Mouse (Mus musculus) embryonic facial prominence, embryonic 10.5 days (tissue): ENCODE data around the gene Mta3. TPM values are rescaled to one million over a fixed set of nuclear protein-coding genes. Genes with fewer than 3 reads are reported as not detected.

ENCODE experiments used
- DNase-seq: peaks from one replicate; pipeline ENCODE4 v3.0.0-alpha.2; 2017; ENCODE audit warnings: low spot score
- H3K27ac ChIP-seq: fragments of 300-500 bp; sonication (generic); replicated peaks from 2 replicates; pipeline ENCODE4 v1.5.1; 2016; ENCODE audit warnings: mild to moderate bottlenecking
- H3K27me3 ChIP-seq: fragments of 300-500 bp; sonication (generic); replicated peaks from 2 replicates; pipeline ENCODE4 v1.6.1; 2016; ENCODE audit warnings: low read depth, mild to moderate bottlenecking; ENCODE audit not compliant: poor library complexity, severe bottlenecking
- H3K36me3 ChIP-seq: fragments of 300-500 bp; sonication (generic); replicated peaks from 2 replicates; pipeline ENCODE4 v1.6.1; 2016; ENCODE audit warnings: mild to moderate bottlenecking, moderate library complexity
- H3K4me1 ChIP-seq: fragments of 300-500 bp; sonication (generic); 2 replicates; pipeline ENCODE4 v1.6.1; 2016
- H3K4me3 ChIP-seq: fragments of 300-500 bp; sonication (generic); 2 replicates; pipeline ENCODE4 v1.5.1; 2016; ENCODE audit warnings: mild to moderate bottlenecking, moderate library complexity
- H3K9me3 ChIP-seq: fragments of 300-500 bp; sonication (generic); 2 replicates; pipeline ENCODE4 v1.6.1; 2016; ENCODE audit warnings: mild to moderate bottlenecking
- WGBS: fragments of 180-500 bp; shearing (Covaris S2); methylation state at CpG from one replicate; pipeline ENCODE4 v1.1.7; 2016; 5-methylcytosine and 5-hydroxymethylcytosine counted together
- polyA plus RNA-seq: library from polyadenylated mRNA; unstranded; fragments of >200 nt; fragmentation: Nextera tagmentation; extraction: Ambion mirVana; gene quantifications from 2 replicates; pipeline ENCODE4 v1.2.1, GENCODE M21; 2016

The Mta3 gene
- polyA plus RNA-seq, result 38.4 and 40.5 TPM in 2 replicates

DNA sequence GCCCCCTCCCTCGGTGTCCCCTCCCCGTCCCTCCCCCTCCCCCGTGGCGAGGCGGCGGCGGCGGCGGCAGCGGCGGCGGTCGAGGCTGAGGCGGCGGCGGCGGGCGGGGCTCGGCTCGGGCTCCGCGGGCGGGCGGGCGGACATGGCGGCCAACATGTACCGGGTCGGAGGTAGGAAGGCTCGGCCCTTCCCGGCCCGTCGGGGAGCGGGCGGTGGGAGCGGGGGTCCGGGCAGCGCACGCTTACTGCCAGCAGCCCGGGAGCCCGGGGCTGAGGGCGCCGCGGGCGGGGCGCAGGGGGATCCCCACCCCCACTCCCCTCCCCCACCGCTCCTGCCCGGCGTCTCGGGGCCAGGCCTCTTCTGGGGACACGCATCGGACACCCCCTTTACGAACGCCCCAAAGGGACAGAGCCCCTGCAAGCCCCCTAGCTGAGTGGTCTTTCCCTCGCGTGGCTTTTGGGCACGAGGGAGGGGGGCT is at the start of gene Mta3:
TSS of gene Mta3 (plus strand) at position 48 of the 478 bp plus-strand sequence.
- peaks cover 23% of the 10 kb centered on the region for H3K4me1 ChIP-seq
- no peaks in the 10 kb centered on the region for H3K27me3 ChIP-seq
- DNase-seq, result peak; percentile 75
- H3K4me3 ChIP-seq, result peak within 1 kb of the TSS; percentile 92
- peak within 1 kb of the TSS; percentile 98 for H3K27ac ChIP-seq
- H3K9me3 ChIP-seq, result no peaks in the 10 kb centered on the region
- peaks cover 19% of the 10 kb centered on the region for H3K36me3 ChIP-seq
- WGBS, result under 1% methylated on average over 45 of the region's 56 CpGs

DNA sequence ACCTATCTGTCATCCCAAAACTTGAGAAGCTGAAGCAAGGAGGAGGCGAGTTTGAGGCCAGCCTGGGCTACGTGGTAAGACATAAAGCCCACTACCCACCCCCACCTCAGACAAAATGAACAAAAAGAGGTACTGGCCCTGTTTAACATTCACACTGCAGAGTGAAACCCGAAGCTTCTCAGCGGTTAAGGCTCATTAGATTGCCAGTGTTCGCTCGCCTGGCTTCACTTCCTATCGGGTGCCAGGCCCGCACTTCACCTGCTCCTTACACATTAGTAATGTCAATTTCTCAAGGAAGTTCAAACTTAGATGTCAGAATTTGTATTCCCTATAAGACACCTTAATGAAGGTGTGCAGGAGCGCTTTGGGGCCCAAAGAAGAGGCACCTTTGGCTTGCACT is 48.6 kb upstream of the Mta3 start:
- no peak for DNase-seq
- 71% methylated on average over 9 of the region's 9 CpGs for WGBS

GRCm38 (mm10) chr17:83658943-83659342 is 47.0 kb upstream of the Mta3 start:
- DNase-seq, result no peak
- WGBS, result 76% methylated on average over 1 of the region's 1 CpGs

More for the DNA sequence above, 48.6 kb upstream of the Mta3 start:
- Histone ChIP-seq H3K9me3 (no peaks in the 10 kb centered on the region), H3K4me1 (peaks cover 14% of the 10 kb centered on the region), H3K27ac (no peak overlapping the region), H3K36me3 (no peaks in the 10 kb centered on the region), H3K27me3 (no peaks in the 10 kb centered on the region), H3K4me3 (no peak overlapping the region)

DNA sequence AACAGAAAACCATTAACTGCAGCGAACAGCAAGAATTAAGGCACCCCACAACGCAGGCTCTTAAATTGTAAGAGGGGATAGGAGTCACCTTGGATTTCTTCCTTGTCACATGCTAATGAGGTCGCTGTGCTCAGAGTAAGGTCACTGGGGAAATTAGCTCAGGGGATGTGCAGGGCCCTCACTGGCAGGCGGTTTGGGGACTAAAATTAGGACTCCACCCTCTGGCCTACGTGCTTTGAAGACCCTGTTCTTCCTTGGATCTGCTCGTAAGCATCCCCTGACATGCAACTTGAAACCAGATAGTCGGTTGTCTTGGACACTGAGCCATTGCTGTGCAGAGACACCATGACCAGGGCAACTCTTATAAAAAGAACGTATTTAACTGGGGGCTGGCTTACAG is 41.2 kb upstream of the Mta3 start:
- WGBS, result 44% methylated on average over 8 of the region's 8 CpGs
- no peaks in the 10 kb centered on the region for H3K9me3 ChIP-seq
- DNase-seq, result no peak
- H3K36me3 ChIP-seq, result no peaks in the 10 kb centered on the region
- H3K4me1 ChIP-seq, result no peaks in the 10 kb centered on the region
- H3K27me3 ChIP-seq, result no peaks in the 10 kb centered on the region
- H3K4me3 ChIP-seq, result no peak overlapping the region
- no peak overlapping the region for H3K27ac ChIP-seq

More at GRCm38 (mm10) chr17:83658943-83659342, 47.0 kb upstream of the Mta3 start:
- H3K4me3 ChIP-seq, result no peak overlapping the region
- H3K9me3 ChIP-seq, result no peaks in the 10 kb centered on the region
- H3K27me3 ChIP-seq, result no peaks in the 10 kb centered on the region
- H3K36me3 ChIP-seq, result no peaks in the 10 kb centered on the region
- no peak overlapping the region for H3K27ac ChIP-seq
- peaks cover 14% of the 10 kb centered on the region for H3K4me1 ChIP-seq

DNA sequence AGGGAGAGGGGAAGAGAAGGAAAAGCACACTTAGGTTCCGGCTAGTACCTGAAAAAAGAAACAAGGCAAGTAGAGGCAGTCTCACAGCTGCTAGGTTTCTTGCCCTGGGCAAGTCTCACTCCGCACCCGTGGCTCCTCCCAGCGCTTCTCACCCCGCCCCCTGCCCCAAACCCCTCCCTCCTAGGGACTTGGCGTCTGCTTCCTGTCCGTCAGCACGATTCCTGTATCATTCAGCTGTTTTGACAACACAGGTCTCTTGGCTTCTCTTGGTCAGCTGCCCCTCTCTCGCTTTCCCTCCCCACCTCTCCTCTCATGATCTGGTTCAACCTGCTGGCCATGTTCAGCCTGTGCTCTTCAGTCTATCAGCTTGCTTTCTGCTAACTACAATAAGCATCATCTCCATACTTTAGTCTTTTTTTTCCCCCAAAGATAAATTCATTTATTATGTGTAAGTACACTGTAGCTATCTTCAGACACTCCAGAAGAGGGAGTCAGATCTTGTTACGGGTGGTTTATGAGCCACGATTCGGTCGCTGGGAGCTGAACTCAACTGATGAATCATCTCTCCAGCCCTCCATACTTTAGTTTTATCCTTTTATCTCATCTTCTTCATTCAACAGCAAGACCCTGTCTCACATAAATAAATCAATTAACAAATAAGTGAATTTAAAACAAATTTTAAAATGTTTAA is 39.2 kb upstream of the Mta3 start:
- H3K9me3 ChIP-seq, result no peaks in the 10 kb centered on the region
- DNase-seq, result no peak
- H3K36me3 ChIP-seq, result no peaks in the 10 kb centered on the region
- no peak overlapping the region for H3K4me3 ChIP-seq
- no peak overlapping the region for H3K27ac ChIP-seq
- no peaks in the 10 kb centered on the region for H3K27me3 ChIP-seq
- no peaks in the 10 kb centered on the region for H3K4me1 ChIP-seq
- 67% methylated on average over 13 of the region's 13 CpGs for WGBS

- H3K4me1 ChIP-seq, result no peaks in the 10 kb centered on the region
- H3K27ac ChIP-seq, result no peak overlapping the region
- DNase-seq, result no peak
- H3K27me3 ChIP-seq, result no peaks in the 10 kb centered on the region
- no peaks in the 10 kb centered on the region for H3K36me3 ChIP-seq
- 87% methylated on average over 3 of the region's 3 CpGs for WGBS
- no peaks in the 10 kb centered on the region for H3K9me3 ChIP-seq
- no peak overlapping the region for H3K4me3 ChIP-seq
Observed at GRCm38 (mm10) chr17:83667934-83668690, 37.9 kb upstream of the Mta3 start.

DNA sequence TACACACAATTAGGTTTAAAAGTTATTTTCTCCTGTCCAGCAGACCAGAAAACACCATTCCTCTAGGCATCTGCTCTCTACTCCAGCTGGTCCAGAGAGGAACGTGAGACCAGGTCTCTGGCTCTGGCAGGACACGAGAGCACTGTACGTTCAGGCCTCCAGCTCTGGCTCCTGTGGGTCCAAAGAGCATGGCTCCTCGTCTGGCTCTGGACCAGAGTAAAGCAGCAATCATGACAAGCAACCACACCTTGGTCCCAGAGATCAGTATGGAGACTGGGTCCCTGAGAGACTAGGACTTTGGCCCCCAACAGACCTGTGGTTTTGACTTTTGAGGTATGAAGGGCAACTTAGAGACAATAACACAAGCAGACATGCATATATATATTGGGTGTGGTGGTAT is 33.3 kb upstream of the Mta3 start:
- Histone ChIP-seq H3K4me1 (no peaks in the 10 kb centered on the region), H3K4me3 (no peak overlapping the region), H3K36me3 (no peaks in the 10 kb centered on the region), H3K27me3 (no peaks in the 10 kb centered on the region), H3K9me3 (no peaks in the 10 kb centered on the region), H3K27ac (no peak overlapping the region)
- no peak for DNase-seq
- 87% methylated on average over 4 of the region's 4 CpGs for WGBS

GRCm38 (mm10) chr17:83677370-83677769 is 28.6 kb upstream of the Mta3 start:
- Histone ChIP-seq H3K27ac (no peak overlapping the region), H3K4me3 (no peak overlapping the region), H3K36me3 (no peaks in the 10 kb centered on the region), H3K9me3 (no peaks in the 10 kb centered on the region), H3K4me1 (no peaks in the 10 kb centered on the region), H3K27me3 (no peaks in the 10 kb centered on the region)
- 75% methylated on average over 1 of the region's 1 CpGs for WGBS
- DNase-seq, result no peak

DNA sequence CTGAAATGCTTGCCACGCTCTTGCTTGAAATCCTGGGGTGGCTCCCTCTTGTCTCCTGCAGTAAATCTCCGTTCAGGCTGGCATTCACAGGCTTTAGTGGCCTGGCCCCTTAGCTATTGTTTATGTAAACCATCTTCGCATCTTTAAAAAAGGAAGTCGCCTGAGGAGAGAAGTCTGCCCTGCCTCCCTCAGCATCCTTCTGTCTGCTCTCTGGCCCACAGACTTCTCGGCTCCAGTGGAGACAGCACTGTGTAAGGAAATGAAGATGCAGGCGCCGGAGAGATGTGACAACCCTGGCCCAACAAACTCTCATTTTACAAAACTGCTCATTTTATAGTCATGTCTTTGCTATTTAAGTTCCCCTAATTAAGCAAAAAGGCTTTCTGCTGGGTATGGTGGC is 24.0 kb upstream of the Mta3 start:
- H3K27me3 ChIP-seq, result no peaks in the 10 kb centered on the region
- H3K9me3 ChIP-seq, result no peaks in the 10 kb centered on the region
- 59% methylated on average over 7 of the region's 7 CpGs for WGBS
- H3K4me1 ChIP-seq, result no peaks in the 10 kb centered on the region
- H3K36me3 ChIP-seq, result no peaks in the 10 kb centered on the region
- DNase-seq, result no peak
- H3K27ac ChIP-seq, result no peak overlapping the region
- H3K4me3 ChIP-seq, result no peak overlapping the region

DNA sequence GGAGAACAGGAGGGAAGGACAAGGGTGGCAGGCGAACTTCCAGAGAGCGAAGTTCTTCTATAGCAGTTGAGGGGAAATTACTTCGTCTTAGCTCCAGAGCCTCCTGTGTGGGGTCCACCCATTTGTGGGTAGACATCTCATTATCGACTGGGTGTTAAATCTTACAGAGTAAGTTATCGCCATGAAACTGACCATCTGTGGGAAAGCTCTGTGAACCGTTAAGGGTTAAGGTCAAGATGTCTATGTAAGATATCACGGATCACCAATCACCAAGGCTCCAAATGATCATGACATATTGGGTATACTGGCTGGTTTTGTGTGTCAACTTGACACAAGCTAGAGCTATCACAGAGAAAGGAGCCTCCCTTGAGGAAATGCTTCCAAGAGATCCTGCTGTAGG is 21.5 kb upstream of the Mta3 start:
- 83% methylated on average over 7 of the region's 7 CpGs for WGBS
- H3K4me3 ChIP-seq, result no peak overlapping the region
- H3K27ac ChIP-seq, result no peak overlapping the region
- no peaks in the 10 kb centered on the region for H3K4me1 ChIP-seq
- no peaks in the 10 kb centered on the region for H3K27me3 ChIP-seq
- no peaks in the 10 kb centered on the region for H3K36me3 ChIP-seq
- no peak for DNase-seq
- no peaks in the 10 kb centered on the region for H3K9me3 ChIP-seq

DNA sequence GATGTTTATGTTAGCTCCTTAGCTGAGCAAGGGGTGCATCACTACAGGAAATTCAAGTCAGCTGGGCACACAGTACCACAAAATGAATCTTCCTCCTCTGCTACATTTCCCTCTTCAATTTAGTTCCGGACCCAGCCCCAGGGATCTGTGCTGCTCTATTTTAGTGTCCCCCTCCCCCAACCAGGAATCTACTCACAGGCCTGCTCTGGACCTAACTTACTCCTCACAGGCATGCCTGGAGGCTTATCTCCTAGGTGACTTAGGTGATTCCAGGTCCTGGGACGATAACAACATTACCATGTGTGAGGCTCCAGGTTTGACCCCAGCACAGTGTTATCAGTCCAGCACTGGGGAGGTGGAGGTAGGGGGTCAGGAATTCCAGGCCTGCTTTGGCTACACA is 15.5 kb upstream of the Mta3 start:
- Histone ChIP-seq H3K27me3 (no peaks in the 10 kb centered on the region), H3K27ac (no peak overlapping the region), H3K36me3 (no peaks in the 10 kb centered on the region), H3K4me1 (peaks cover 8% of the 10 kb centered on the region; the same call in 1 of the 2 replicates), H3K4me3 (no peak overlapping the region), H3K9me3 (0 out of 2 replicates have a peak, but pooled peaks cover 5% of the 10 kb centered on the region)
- DNase-seq, result no peak
- 58% methylated on average over 2 of the region's 2 CpGs for WGBS

- Histone ChIP-seq H3K27me3 (no peaks in the 10 kb centered on the region), H3K27ac (no peak overlapping the region), H3K4me3 (no peak overlapping the region), H3K36me3 (no peaks in the 10 kb centered on the region), H3K4me1 (peaks cover 8% of the 10 kb centered on the region; the same call in 1 of the 2 replicates), H3K9me3 (0 out of 2 replicates have a peak, but pooled peaks cover 5% of the 10 kb centered on the region)
- no peak for DNase-seq
- WGBS, result 65% methylated on average over 4 of the region's 4 CpGs
Observed at GRCm38 (mm10) chr17:83691379-83691778, 14.6 kb upstream of the Mta3 start.

DNA sequence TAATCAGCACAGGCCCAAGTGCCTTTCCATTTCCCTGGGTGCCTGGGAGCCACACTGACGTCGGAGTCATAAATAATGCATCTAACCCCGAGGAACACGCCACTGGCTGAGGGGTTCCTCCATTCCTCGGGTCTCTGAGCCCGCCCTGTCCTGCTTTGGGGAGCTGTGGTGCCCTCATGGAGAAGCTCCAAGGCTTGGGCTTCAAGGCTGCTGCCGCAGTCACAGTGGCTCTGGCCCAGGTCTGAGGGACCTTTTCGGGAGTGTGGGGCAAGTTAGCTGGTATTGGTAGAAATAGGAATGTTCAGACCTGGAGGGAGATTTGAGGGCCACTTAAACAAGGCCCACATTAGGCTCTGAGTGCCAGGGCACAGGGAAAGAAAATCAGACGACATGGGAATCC is 12.0 kb upstream of the Mta3 start:
- no peaks in the 10 kb centered on the region for H3K27me3 ChIP-seq
- no peak for DNase-seq
- H3K4me3 ChIP-seq, result no peak overlapping the region
- 0 out of 2 replicates have a peak, but pooled peaks cover 5% of the 10 kb centered on the region for H3K9me3 ChIP-seq
- WGBS, result 84% methylated on average over 9 of the region's 9 CpGs
- no peak overlapping the region for H3K27ac ChIP-seq
- H3K36me3 ChIP-seq, result no peaks in the 10 kb centered on the region
- peaks cover 8% of the 10 kb centered on the region; the same call in 1 of the 2 replicates for H3K4me1 ChIP-seq
